Mouse (Mus musculus) liver, embryonic 16.5 days (tissue): ENCODE measurements around the gene Snrpd3. TPM values are rescaled to one million over a fixed set of nuclear protein-coding genes. Genes with fewer than 3 reads are reported as not detected.
A peak's percentile ranks its signal among the peaks of the same experiment; 100 is the strongest.
"Not testable (repeated sequence)": the region's sequence is repeated elsewhere in the genome, so short reads cannot be mapped to it uniquely, and the experiment has no call there.

ENCODE experiments used
- ATAC-seq: fragments of 200-750 bp; cut with Nextera tagmentation; 2 replicates; pipeline ENCODE4 v1.8.0; 2017; ENCODE audit warnings: low read depth, mild to moderate bottlenecking, moderate number of reproducible peaks, moderate library complexity
- H3K27ac ChIP-seq: fragments of 300-500 bp; sonication (generic); 2 replicates; pipeline ENCODE4 v1.5.1; 2014; ENCODE audit warnings: mild to moderate bottlenecking, low read length
- H3K27me3 ChIP-seq: fragments of 300-500 bp; sonication (generic); 2 replicates; pipeline ENCODE4 v1.6.1; 2014; ENCODE audit warnings: low read depth, low read length, mixed read lengths; ENCODE audit not compliant: control insufficient read depth, insufficient read depth
- H3K36me3 ChIP-seq: fragments of 300-500 bp; sonication (generic); 2 replicates; pipeline ENCODE4 v1.6.1; 2014; ENCODE audit warnings: mild to moderate bottlenecking; ENCODE audit not compliant: control insufficient read depth, insufficient read depth
- H3K4me1 ChIP-seq: fragments of 300-500 bp; sonication (generic); 2 replicates; pipeline ENCODE4 v1.6.1; 2014; ENCODE audit warnings: low read depth, low read length, mixed read lengths; ENCODE audit not compliant: control insufficient read depth
- H3K4me2 ChIP-seq: fragments of 300-500 bp; sonication (generic); 2 replicates; pipeline ENCODE4 v1.6.1; 2014; ENCODE audit warnings: low read depth, low read length, mixed read lengths
- H3K4me3 ChIP-seq: fragments of 300-500 bp; sonication (generic); 2 replicates; pipeline ENCODE4 v1.5.1; 2014; ENCODE audit warnings: low read depth, mild to moderate bottlenecking, low read length
- H3K9ac ChIP-seq: fragments of 300-500 bp; sonication (generic); 2 replicates; pipeline ENCODE4 v1.6.1; 2014; ENCODE audit warnings: low read depth, low read length
- H3K9me3 ChIP-seq: fragments of 300-500 bp; sonication (generic); replicated peaks from 2 replicates; pipeline ENCODE4 v1.6.1; 2016; ENCODE audit warnings: low read length; ENCODE audit not compliant: control insufficient read depth
- whole genome bisulfite sequencing: fragments of 180-500 bp; shearing (Covaris S2); extraction: QIAGEN DNeasy Blood & Tissue Kit; methylation state at CpG from one replicate; pipeline ENCODE4 v1.1.7; 2014; ENCODE audit not compliant: insufficient replicate concordance; 5-methylcytosine and 5-hydroxymethylcytosine counted together
- polyA plus RNA-seq: library from polyadenylated mRNA; unstranded; fragments of >200 nt; fragmentation: Nextera tagmentation; extraction: Ambion mirVana; gene quantifications from 2 replicates; pipeline ENCODE4 v1.2.1, GENCODE M21; 2015

The Snrpd3 gene
- 56.9 and 61.7 TPM in 2 replicates for polyA plus RNA-seq

DNA sequence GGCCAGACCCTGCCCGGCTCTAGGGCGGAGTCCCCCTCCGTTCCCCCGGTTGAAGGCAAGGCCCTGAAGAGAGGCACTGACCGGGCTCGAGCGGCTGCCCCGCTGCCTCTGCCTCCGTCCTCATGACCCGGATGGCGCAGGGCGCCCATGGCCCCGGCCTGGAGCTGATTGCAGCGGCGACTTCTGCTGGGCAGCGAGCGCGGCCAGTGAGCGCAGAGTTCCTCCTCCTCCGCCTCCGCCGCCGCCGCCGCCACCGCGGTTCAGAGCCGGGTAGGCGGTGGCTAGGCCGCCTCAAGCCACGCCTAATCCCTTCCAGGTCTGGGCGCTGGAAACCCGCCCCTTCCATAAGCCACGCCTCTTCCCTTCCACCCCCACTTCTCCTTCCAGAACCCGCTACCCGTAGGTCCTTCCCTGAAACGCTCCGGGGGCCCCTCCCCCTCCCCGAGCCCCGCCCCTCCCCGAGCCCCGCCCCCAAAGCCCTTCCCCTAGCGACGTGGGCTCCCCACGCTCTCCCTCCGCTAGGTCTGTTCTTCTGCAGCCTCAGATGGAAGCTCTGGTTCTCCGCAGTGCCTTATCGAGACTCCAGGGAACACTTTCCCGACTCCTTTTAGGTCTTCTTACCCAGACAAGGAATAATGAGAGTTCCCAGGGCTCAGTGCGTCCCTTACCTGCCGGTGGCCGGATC lies at the start of gene Snrpd3:
Gene Snrpd3 (plus strand): TSS at position 479 of the 685 bp plus-strand sequence.
- H3K27ac ChIP-seq = peak within 1 kb of the TSS; percentile 98
- H3K9me3 ChIP-seq = no peaks in the 10 kb centered on the region
- peak within 1 kb of the TSS; percentile 98 for H3K9ac ChIP-seq
- peak; percentile 89 for ATAC-seq
- peak within 1 kb of the TSS; percentile 94 for H3K4me3 ChIP-seq
- no peaks in the 10 kb centered on the region for H3K27me3 ChIP-seq
- H3K4me1 ChIP-seq = peaks cover 44% of the 10 kb centered on the region
- WGBS = under 1% methylated on average over 46 of the region's 52 CpGs
- peaks cover 9% of the 10 kb centered on the region for H3K36me3 ChIP-seq
- H3K4me2 ChIP-seq = peak within 1 kb of the TSS; percentile 85

- 29% methylated on average over 8 of the region's 8 CpGs for WGBS
- Histone ChIP-seq H3K4me2 (no peak overlapping the region), H3K36me3 (no peaks in the 10 kb centered on the region), H3K27me3 (no peaks in the 10 kb centered on the region), H3K9ac (no peak overlapping the region), H3K27ac (no peak overlapping the region), H3K4me3 (no peak overlapping the region), H3K4me1 (no peaks in the 10 kb centered on the region), H3K9me3 (no peaks in the 10 kb centered on the region)
- ATAC-seq = no peak
These were observed 43.9 kb upstream of the Snrpd3 start for GRCm38 (mm10) chr10:75473411-75473810.

DNA sequence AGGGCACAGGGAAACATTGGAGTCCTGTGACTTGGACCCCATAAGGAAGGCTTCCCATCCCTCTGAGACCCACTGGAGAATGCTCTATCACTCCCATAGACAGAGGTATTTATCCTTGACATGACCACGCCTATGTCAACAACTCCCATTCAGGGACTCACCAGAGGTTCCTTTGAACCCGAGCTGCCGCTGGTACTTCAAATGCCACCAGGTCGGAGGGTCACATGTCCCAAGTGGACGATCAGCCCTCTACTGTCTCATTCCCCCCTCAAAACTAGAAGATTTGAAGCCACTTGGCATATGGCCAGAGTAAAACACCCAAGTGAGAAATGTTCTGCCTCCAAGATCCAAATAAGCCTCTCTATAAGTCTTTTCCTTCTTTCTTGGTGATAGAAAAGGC lies 42.8 kb upstream of the Snrpd3 start:
- Histone ChIP-seq H3K36me3 (no peaks in the 10 kb centered on the region), H3K4me2 (no peak overlapping the region), H3K9ac (no peak overlapping the region), H3K27ac (peak overlapping the region; percentile 83), H3K9me3 (no peaks in the 10 kb centered on the region), H3K4me1 (no peaks in the 10 kb centered on the region), H3K27me3 (no peaks in the 10 kb centered on the region), H3K4me3 (no peak overlapping the region)
- WGBS = 43% methylated on average over 5 of the region's 5 CpGs
- ATAC-seq = peak; percentile 37

DNA sequence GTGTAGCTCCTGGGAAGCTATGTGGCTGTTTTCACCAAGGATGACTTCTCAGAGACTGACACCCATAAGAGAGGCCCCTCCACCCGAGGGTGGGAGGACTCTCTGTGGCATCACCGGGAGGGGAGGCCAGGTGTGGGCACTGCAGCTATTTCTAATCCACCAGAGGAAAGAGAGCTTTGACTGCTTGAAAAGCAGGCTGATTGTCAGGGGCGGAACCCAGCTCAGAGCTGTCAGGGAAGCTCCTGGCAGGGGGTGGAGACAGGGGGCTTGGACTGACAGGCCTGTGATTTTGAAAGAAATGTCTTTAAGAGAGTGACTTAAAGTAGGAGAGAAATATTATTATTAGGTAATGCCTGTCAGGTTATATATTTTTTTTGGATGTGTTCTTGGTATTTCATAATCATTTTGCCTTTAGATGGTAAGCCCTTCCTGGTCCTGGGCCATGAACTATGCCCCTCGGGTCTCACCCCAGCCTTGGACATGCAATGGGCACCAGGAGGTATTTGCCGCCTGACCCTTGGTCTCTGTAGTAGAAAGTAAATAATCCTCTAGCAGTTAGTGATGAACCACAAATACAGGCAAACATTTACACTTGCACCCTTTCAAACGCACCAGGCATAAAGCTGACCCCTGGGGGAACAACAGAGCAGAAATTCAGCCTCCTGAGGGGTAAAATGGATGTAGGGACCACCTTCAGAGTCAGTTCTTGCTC lies 42.1 kb upstream of the Snrpd3 start:
- H3K27me3 ChIP-seq, H3K9me3 ChIP-seq, H3K4me2 ChIP-seq, H3K4me3 ChIP-seq, H3K9ac ChIP-seq, H3K36me3 ChIP-seq, H3K4me1 ChIP-seq: not testable (repeated sequence)
- ATAC-seq = peak; percentile 88
- H3K27ac ChIP-seq = peak overlapping the region; percentile 83
- WGBS = 37% methylated on average over 3 of the region's 6 CpGs

GRCm38 (mm10) chr10:75477034-75477433 lies 40.3 kb upstream of the Snrpd3 start:
- WGBS = 64% methylated on average over 9 of the region's 9 CpGs
- Histone ChIP-seq H3K4me1 (no peaks in the 10 kb centered on the region), H3K9me3 (no peaks in the 10 kb centered on the region)

GRCm38 (mm10) chr10:75479955-75480354 lies 37.4 kb upstream of the Snrpd3 start:
- H3K9me3 ChIP-seq = no peaks in the 10 kb centered on the region
- no peaks in the 10 kb centered on the region for H3K27me3 ChIP-seq
- no peak overlapping the region for H3K27ac ChIP-seq
- H3K4me3 ChIP-seq = no peak overlapping the region
- H3K36me3 ChIP-seq = no peaks in the 10 kb centered on the region
- H3K4me1 ChIP-seq = no peaks in the 10 kb centered on the region
- no peak overlapping the region for H3K9ac ChIP-seq
- no peak for ATAC-seq
- H3K4me2 ChIP-seq = no peak overlapping the region
- WGBS = 54% methylated on average over 2 of the region's 2 CpGs

More at GRCm38 (mm10) chr10:75477034-75477433, 40.3 kb upstream of the Snrpd3 start:
- no peak overlapping the region for H3K27ac ChIP-seq
- no peak overlapping the region for H3K9ac ChIP-seq
- H3K4me3 ChIP-seq = no peak overlapping the region
- H3K27me3 ChIP-seq = no peaks in the 10 kb centered on the region
- ATAC-seq = no peak
- H3K36me3 ChIP-seq = no peaks in the 10 kb centered on the region
- no peak overlapping the region for H3K4me2 ChIP-seq

DNA sequence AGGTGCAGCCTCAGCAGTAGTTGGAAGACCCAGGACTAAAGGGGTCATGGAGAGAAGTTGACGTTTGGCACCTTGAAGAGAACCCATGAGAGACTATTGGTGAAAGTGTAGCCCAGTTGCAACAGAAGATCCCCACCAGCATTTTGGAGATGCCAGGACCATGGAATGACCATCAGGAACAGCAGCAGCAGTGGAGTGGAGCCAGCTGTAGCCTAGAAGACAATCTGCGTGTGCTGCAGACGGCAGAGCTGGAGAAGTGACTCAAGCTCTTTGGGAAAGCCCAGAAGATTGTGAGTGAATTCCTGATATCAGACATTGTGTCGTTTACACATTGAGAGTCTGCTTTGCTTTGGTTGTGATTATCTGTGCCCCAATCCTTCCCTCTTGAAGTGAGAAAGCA lies 35.6 kb upstream of the Snrpd3 start:
- no peaks in the 10 kb centered on the region for H3K27me3 ChIP-seq
- no peak for ATAC-seq
- WGBS = 62% methylated on average over 4 of the region's 4 CpGs

GRCm38 (mm10) chr10:75482271-75482670 lies 35.1 kb upstream of the Snrpd3 start:
- no peak overlapping the region for H3K4me3 ChIP-seq
- H3K9ac ChIP-seq = no peak overlapping the region
- H3K4me2 ChIP-seq = no peak overlapping the region
- H3K4me1 ChIP-seq = no peaks in the 10 kb centered on the region
- 66% methylated on average over 5 of the region's 5 CpGs for WGBS
- H3K9me3 ChIP-seq = no peaks in the 10 kb centered on the region
- H3K27ac ChIP-seq = no peak overlapping the region
- H3K27me3 ChIP-seq = no peaks in the 10 kb centered on the region
- ATAC-seq = no peak
- H3K36me3 ChIP-seq = no peaks in the 10 kb centered on the region

More for the DNA sequence above, 35.6 kb upstream of the Snrpd3 start:
- Histone ChIP-seq H3K4me1 (no peaks in the 10 kb centered on the region), H3K9ac (no peak overlapping the region), H3K9me3 (no peaks in the 10 kb centered on the region), H3K4me2 (no peak overlapping the region), H3K4me3 (no peak overlapping the region), H3K36me3 (no peaks in the 10 kb centered on the region), H3K27ac (no peak overlapping the region)

GRCm38 (mm10) chr10:75482919-75483483 lies 34.4 kb upstream of the Snrpd3 start:
- WGBS = 77% methylated on average over 11 of the region's 11 CpGs
- H3K4me3 ChIP-seq = no peak overlapping the region

More at GRCm38 (mm10) chr10:75482919-75483483, 34.4 kb upstream of the Snrpd3 start:
- no peaks in the 10 kb centered on the region for H3K4me1 ChIP-seq
- H3K9me3 ChIP-seq = no peaks in the 10 kb centered on the region
- ATAC-seq = no peak
- no peaks in the 10 kb centered on the region for H3K27me3 ChIP-seq
- H3K4me2 ChIP-seq = no peak overlapping the region
- no peak overlapping the region for H3K27ac ChIP-seq
- no peaks in the 10 kb centered on the region for H3K36me3 ChIP-seq
- no peak overlapping the region for H3K9ac ChIP-seq
